Mouse (Mus musculus) forebrain, embryonic 14.5 days (tissue): Measurements from ENCODE around the gene Slc51a. TPM values are rescaled to one million over a fixed set of nuclear protein-coding genes. Genes with fewer than 3 reads are reported as not detected.

Source experiments
- ATAC-seq: fragments of 200-750 bp; cut with Nextera tagmentation; 2 replicates; pipeline ENCODE4 v1.8.0; 2017; ENCODE audit warnings: mild to moderate bottlenecking, moderate library complexity
- DNase-seq: peaks from one replicate; pipeline ENCODE4 v3.0.0-alpha.2; 2015; ENCODE audit warnings: low spot score
- H3K27ac ChIP-seq: fragments of 300-500 bp; sonication (generic); 2 replicates; pipeline ENCODE4 v1.5.1; 2014; ENCODE audit warnings: low read depth, mild to moderate bottlenecking, control low read depth, low read length, moderate library complexity
- H3K27me3 ChIP-seq: fragments of 300-500 bp; sonication (generic); replicated peaks from 2 replicates; pipeline ENCODE4 v1.6.1; 2014; ENCODE audit warnings: low read length, control low read depth, mixed read lengths; ENCODE audit not compliant: control insufficient read depth, insufficient read depth
- H3K36me3 ChIP-seq: fragments of 300-500 bp; sonication (generic); 2 replicates; pipeline ENCODE4 v1.6.1; 2014; ENCODE audit warnings: low read length, control low read depth; ENCODE audit not compliant: control insufficient read depth, insufficient read depth
- H3K4me1 ChIP-seq: fragments of 300-500 bp; sonication (generic); 2 replicates; pipeline ENCODE4 v1.6.1; 2014; ENCODE audit warnings: antibody characterized with exemption, low read length, control low read depth; ENCODE audit not compliant: control insufficient read depth, insufficient read depth
- H3K4me2 ChIP-seq: fragments of 300-500 bp; sonication (generic); 2 replicates; pipeline ENCODE4 v1.6.1; 2014; ENCODE audit warnings: mild to moderate bottlenecking, control low read depth, low read length
- H3K4me3 ChIP-seq: fragments of 300-500 bp; sonication (generic); 2 replicates; pipeline ENCODE4 v1.5.1; 2014; ENCODE audit warnings: low read depth, low read length, control low read depth
- H3K9ac ChIP-seq: fragments of 300-500 bp; sonication (generic); 2 replicates; pipeline ENCODE4 v1.6.1; 2014; ENCODE audit warnings: mild to moderate bottlenecking, low read length, control low read depth, moderate library complexity
- H3K9me3 ChIP-seq: fragments of 300-500 bp; sonication (generic); replicated peaks from 2 replicates; pipeline ENCODE4 v1.6.1; 2016; ENCODE audit warnings: low read length, control low read depth, mixed read lengths; ENCODE audit not compliant: control insufficient read depth
- WGBS: fragments of 180-500 bp; shearing (Covaris S2); extraction: QIAGEN DNeasy Blood & Tissue Kit; methylation state at CpG from one replicate; pipeline ENCODE4 v1.1.7; 2014; 5-methylcytosine and 5-hydroxymethylcytosine counted together
- polyA plus RNA-seq: library from polyadenylated mRNA; unstranded; fragments of >200 nt; fragmentation: Nextera tagmentation; extraction: Ambion mirVana; gene quantifications from 2 replicates; pipeline ENCODE4 v1.2.1, GENCODE M21; 2014

The Slc51a gene
- polyA plus RNA-seq, 1 experiment from 2014 or later, result 0.20 TPM

DNA sequence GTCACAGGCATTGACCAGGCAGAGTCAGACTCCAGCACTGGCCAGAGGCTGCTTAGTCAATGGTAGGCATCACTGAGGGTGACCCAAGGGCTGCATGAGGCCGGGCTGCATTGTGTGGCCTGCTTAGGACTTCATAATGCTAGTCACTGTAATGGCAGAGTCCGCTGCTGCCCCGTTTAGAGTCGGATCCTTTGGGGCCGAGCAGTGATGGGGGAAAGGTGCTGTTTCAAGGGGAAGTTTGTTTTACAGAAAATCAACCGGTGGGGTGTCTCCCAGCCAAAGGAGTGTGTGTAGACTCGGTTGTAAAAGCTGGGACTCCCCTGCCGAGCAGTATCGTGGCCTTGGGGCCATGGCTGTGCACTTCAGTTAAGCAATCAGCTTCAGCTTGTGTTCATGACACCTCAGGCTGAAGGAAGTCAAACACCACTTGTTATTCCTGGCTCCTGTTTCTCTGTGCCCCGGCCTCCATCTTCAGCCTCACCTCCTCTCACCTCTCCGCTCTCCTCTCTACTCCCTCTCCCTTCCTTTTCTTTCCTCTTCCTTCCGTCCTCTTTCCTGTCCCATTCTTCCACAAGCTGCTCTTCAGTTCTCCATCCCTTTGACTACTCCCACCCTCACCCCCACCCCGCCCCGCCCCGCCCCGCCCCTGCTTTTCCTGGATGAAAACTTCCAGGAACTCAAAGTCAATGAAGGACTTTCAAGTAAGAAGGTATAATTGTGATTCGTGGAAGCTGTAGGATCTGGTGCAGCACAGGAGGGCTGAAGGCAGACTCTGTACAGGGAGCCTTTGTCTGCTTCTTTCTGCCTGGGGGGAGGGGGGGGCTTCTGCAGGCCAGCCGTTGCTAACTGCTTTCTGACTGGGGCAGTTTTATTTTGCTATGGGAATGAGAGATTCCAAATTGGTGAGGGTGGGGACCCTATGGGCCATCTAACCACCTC is 23.0 kb upstream of the Slc51a start:
- no peak overlapping the region for H3K4me2 ChIP-seq
- H3K9ac ChIP-seq, result no peak overlapping the region
- no peak for ATAC-seq
- H3K4me3 ChIP-seq, result no peak overlapping the region
- H3K9me3 ChIP-seq, result no peaks in the 10 kb centered on the region
- H3K4me1 ChIP-seq, result peaks cover 4% of the 10 kb centered on the region
- no peak for DNase-seq
- H3K27ac ChIP-seq, result no peak overlapping the region
- H3K27me3 ChIP-seq, result no peaks in the 10 kb centered on the region
- H3K36me3 ChIP-seq, result no peaks in the 10 kb centered on the region
- 71% methylated on average over 18 of the region's 18 CpGs for WGBS

DNA sequence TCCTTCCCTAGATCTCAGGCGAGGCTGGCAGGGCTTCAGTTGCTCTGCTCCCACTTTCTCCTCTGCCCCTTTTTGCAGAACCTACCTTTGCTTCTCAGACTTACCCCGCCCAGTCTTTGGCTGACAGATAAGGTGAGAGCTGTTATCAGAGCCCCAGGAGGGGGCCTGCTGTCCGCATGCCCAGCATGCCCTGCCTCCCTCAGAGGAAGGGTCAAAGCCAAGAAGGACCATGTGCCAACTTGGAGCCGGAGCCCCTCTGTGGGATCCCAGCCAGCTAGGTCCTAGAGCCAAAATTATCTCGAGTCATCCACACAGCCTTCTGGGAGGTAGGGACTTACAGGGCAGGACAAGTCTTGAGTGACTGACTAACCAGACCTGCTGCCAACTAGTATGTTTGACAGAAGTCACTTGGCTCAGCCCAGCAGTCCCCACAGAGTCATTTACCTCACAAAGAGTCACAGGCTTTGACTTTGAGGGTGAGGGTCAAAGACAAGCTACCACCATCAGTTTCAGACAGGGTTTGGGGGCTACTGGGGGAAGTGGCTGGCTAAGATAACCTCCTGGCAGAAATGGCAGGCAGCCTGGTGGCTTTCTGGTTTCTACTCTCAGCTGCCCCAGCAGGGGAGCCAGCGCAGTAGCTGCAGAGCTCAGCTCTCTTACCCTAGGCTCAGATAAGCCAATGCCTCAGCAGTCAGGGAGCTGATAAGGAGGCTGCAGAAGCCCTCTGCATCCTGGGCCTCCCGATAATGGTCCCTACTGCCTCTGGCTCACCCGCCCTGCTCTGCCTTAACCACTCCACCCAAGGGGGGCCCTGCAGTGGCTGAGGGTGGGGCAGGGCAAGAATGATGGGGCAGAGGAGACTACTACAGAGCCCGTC is 21.6 kb upstream of the Slc51a start:
- H3K4me2 ChIP-seq, result no peak overlapping the region

DNA sequence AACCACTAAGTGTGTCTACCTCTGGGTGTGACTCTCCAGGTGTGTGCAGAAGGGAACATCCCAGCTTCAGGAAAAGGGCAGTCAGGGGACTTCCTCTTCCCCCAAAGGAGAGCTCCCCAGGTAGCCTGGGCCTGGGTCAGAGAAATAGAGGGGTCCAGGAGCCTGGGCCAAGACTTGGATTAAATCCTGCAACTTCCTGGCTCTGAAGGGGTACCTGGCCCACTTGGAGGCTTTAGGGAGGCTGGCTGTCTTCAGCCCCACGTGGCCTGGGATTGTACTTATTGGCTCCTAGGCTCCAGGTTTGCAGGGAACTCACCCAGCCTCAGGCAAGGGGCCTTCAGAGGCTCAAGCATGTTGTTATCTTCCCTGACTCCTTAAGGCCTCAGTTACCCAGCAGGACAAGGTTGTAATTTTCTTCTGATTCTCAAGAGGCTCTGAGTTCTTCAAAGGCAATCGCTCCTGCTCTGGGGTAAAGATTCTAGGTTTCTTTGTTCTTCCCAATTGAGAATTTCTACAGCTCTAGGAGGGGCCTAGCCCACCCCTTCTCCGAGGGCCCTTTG is 20.9 kb upstream of the Slc51a start:
- WGBS, result 31% methylated on average over 3 of the region's 3 CpGs
- DNase-seq, result no peak
- ATAC-seq, result no peak
- no peak overlapping the region for H3K4me2 ChIP-seq
- H3K27me3 ChIP-seq, result no peaks in the 10 kb centered on the region
- H3K4me3 ChIP-seq, result no peak overlapping the region
- peak overlapping the region; percentile 27; the same call in 1 of the 2 replicates for H3K27ac ChIP-seq
- H3K9ac ChIP-seq, result no peak overlapping the region
- H3K4me1 ChIP-seq, result no peaks in the 10 kb centered on the region
- H3K36me3 ChIP-seq, result no peaks in the 10 kb centered on the region
- no peaks in the 10 kb centered on the region for H3K9me3 ChIP-seq

More for the DNA sequence above, 21.6 kb upstream of the Slc51a start:
- DNase-seq (peak; percentile 29), ATAC-seq (no peak)
- Histone ChIP-seq H3K36me3 (no peaks in the 10 kb centered on the region), H3K9me3 (no peaks in the 10 kb centered on the region), H3K9ac (no peak overlapping the region), H3K4me3 (no peak overlapping the region), H3K27ac (peak overlapping the region; percentile 27; the same call in 1 of the 2 replicates), H3K27me3 (no peaks in the 10 kb centered on the region), H3K4me1 (no peaks in the 10 kb centered on the region)
- 55% methylated on average over 9 of the region's 9 CpGs for WGBS

DNA sequence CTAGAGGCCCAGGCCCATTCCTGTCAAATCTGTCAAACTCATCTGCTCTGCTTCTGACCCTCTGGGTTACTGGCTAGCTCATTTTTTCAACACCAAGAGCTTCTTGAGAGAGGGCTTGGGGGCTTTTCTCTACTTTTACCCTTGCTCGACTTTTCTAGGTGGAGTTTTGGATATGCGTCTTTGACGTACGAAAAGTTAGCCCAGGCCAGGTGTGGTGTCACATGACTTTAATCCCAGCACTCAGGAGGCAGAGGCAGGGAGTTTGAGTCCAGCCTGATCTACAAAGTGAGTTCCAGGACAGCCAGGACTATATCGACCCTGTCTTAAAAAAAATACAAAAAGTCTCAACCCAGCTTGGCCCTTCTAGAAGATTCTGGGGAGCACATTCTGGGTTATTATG is 20.4 kb upstream of the Slc51a start:
- Histone ChIP-seq H3K9ac (no peak overlapping the region), H3K27me3 (no peaks in the 10 kb centered on the region), H3K36me3 (no peaks in the 10 kb centered on the region), H3K4me3 (no peak overlapping the region), H3K4me2 (no peak overlapping the region), H3K27ac (no peak overlapping the region), H3K9me3 (no peaks in the 10 kb centered on the region), H3K4me1 (no peaks in the 10 kb centered on the region)
- 83% methylated on average over 5 of the region's 5 CpGs for WGBS
- DNase-seq, result no peak
- no peak for ATAC-seq

DNA sequence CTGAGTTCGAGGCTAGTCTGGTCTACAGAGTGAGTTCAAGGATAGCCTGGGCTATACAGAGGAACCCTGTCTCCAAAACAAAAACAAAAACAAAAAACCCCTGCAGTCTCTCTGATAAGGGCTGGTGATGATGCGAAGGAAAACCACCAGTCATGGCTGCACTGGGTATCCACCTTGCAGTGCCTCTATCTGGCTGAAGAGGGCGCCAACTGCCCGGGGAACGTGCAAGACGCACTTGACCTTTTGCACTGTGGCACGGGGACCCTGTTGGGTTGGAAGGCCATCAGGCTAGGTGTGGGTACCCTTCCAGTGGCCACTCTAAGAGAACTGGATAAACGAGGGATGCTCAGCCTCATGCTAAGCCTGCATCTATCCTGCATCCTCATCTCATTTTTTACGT is 19.7 kb upstream of the Slc51a start:
- no peaks in the 10 kb centered on the region for H3K9me3 ChIP-seq
- 19% methylated on average over 9 of the region's 9 CpGs for WGBS
- no peaks in the 10 kb centered on the region for H3K27me3 ChIP-seq
- DNase-seq (peak; percentile 39), ATAC-seq (peak; percentile 45; the same call in 1 of the 2 replicates)
- no peak overlapping the region for H3K9ac ChIP-seq
- no peaks in the 10 kb centered on the region for H3K36me3 ChIP-seq
- H3K4me1 ChIP-seq, result no peaks in the 10 kb centered on the region
- H3K4me3 ChIP-seq, result no peak overlapping the region
- H3K4me2 ChIP-seq, result no peak overlapping the region
- no peak overlapping the region for H3K27ac ChIP-seq

DNA sequence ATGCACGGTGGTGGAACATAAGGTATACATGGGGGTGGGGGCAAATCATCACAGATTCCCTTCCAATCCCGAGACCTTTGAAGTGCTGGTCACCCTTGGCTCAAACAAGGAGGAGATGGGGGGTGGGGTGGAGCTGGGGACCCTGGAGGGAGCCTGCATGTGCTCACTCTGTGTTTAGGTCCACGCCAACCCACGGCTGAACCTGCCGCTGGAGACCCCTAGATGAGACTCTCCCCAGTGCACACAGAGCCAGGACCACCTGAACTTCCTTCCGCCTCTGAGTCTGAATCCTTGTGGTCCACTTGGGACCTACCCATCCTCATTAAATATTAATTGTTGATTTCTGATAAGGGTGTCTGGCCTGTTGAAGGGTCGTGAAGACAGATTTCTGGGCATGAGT is 19.2 kb upstream of the Slc51a start:
- 79% methylated on average over 7 of the region's 7 CpGs for WGBS
- H3K36me3 ChIP-seq, result no peaks in the 10 kb centered on the region
- H3K4me2 ChIP-seq, result no peak overlapping the region
- DNase-seq (no peak), ATAC-seq (no peak)
- no peaks in the 10 kb centered on the region for H3K27me3 ChIP-seq
- H3K9ac ChIP-seq, result no peak overlapping the region
- H3K4me1 ChIP-seq, result no peaks in the 10 kb centered on the region
- no peak overlapping the region for H3K4me3 ChIP-seq
- H3K9me3 ChIP-seq, result no peaks in the 10 kb centered on the region
- no peak overlapping the region for H3K27ac ChIP-seq

DNA sequence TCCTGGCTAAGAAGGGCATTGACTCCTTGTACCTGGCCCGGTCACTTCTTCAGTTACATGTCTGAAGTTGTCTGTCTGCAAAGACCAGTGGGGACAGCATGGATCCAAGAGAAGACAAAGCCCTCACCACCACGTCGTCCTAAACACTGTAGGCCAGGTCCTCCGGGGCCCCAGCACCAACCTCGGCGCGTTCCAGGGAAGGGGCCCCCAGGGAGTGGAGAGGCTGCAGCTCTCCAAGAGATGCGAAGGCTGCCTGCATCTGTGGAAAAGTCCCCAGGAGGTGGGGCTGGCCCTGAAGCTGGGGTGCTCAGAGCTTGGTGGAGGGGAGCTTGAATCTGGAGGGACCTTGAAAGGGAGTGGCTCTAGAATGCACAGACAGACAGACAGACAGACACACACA is 18.6 kb upstream of the Slc51a start:
- Histone ChIP-seq H3K36me3 (no peaks in the 10 kb centered on the region), H3K9ac (no peak overlapping the region), H3K9me3 (no peaks in the 10 kb centered on the region), H3K4me2 (no peak overlapping the region), H3K4me3 (no peak overlapping the region), H3K27me3 (no peaks in the 10 kb centered on the region), H3K27ac (no peak overlapping the region), H3K4me1 (no peaks in the 10 kb centered on the region)
- ATAC-seq, result no peak
- no peak for DNase-seq
- 85% methylated on average over 8 of the region's 8 CpGs for whole genome bisulfite sequencing

DNA sequence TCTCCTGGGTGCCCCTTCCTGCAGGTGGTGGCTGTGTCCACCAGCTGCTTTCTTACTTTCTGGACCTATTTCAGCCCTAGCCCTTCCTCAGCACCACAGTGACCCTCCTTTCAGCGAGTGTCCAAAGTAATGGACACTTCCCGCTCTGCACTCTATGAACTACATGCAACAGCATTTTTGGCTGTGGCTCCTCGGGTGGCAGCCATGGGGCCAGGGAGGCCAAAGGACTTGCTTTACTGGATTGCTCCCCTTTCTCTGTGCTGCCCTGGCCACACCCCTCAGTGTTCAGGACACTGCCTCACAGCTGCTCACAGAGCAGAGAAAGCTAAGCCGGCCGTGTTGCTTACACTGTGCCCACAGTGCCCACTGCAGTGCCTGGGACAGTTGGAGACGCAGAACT is 16.0 kb upstream of the Slc51a start:
- no peak overlapping the region for H3K4me2 ChIP-seq
- H3K9me3 ChIP-seq, result no peaks in the 10 kb centered on the region
- no peaks in the 10 kb centered on the region for H3K4me1 ChIP-seq
- WGBS, result 73% methylated on average over 6 of the region's 6 CpGs
- H3K36me3 ChIP-seq, result no peaks in the 10 kb centered on the region
- no peak overlapping the region for H3K27ac ChIP-seq
- ATAC-seq (no peak), DNase-seq (no peak)
- H3K27me3 ChIP-seq, result no peaks in the 10 kb centered on the region
- no peak overlapping the region for H3K4me3 ChIP-seq
- no peak overlapping the region for H3K9ac ChIP-seq
